Mouse (Mus musculus) limb, embryonic 14.5 days (tissue): ENCODE measurements at regions not wholly inside any gene's neighbourhood (a gene's known extent, or its start where the extent isn't known, plus 50 kb on each side); places are given as distances from the start of the nearest gene placed in this dataset.

Experiments
- ATAC-seq: fragments of 200-750 bp; cut with Nextera tagmentation; 2 replicates; pipeline ENCODE4 v1.8.0; 2017; ENCODE audit warnings: low read depth, moderate number of reproducible peaks, moderate TSS enrichment; ENCODE audit not compliant: low FRiP score
- DNase-seq: peaks from one replicate; pipeline ENCODE4 v3.0.0-alpha.2; 2015; ENCODE audit warnings: low spot score
- H3K27ac ChIP-seq: fragments of 300-500 bp; sonication (generic); replicated peaks from 2 replicates; pipeline ENCODE4 v1.5.1; 2014; ENCODE audit warnings: low read depth, mild to moderate bottlenecking, low read length, moderate library complexity, mixed read lengths
- H3K27me3 ChIP-seq: fragments of 300-500 bp; sonication (generic); 2 replicates; pipeline ENCODE4 v1.6.1; 2014; ENCODE audit warnings: low read length, mixed read lengths; ENCODE audit not compliant: control insufficient read depth, insufficient read depth
- H3K36me3 ChIP-seq: fragments of 300-500 bp; sonication (generic); 2 replicates; pipeline ENCODE4 v1.6.1; 2014; ENCODE audit warnings: mild to moderate bottlenecking, low read length, moderate library complexity, mixed read lengths; ENCODE audit not compliant: control insufficient read depth, insufficient read depth
- H3K4me1 ChIP-seq: fragments of 300-500 bp; sonication (generic); 2 replicates; pipeline ENCODE4 v1.6.1; 2014; ENCODE audit warnings: antibody characterized with exemption, low read length, mixed read lengths; ENCODE audit not compliant: control insufficient read depth, insufficient read depth
- H3K4me2 ChIP-seq: fragments of 300-500 bp; sonication (generic); replicated peaks from 2 replicates; pipeline ENCODE4 v1.6.1; 2014; ENCODE audit warnings: low read depth, mild to moderate bottlenecking, low read length, moderate library complexity; ENCODE audit not compliant: severe bottlenecking
- H3K4me3 ChIP-seq: fragments of 300-500 bp; sonication (generic); replicated peaks from 2 replicates; pipeline ENCODE4 v1.5.1; 2014; ENCODE audit warnings: low read length
- H3K9ac ChIP-seq: fragments of 300-500 bp; sonication (generic); 2 replicates; pipeline ENCODE4 v1.6.1; 2014; ENCODE audit warnings: mild to moderate bottlenecking, low read depth, low read length, moderate library complexity; ENCODE audit not compliant: severe bottlenecking
- H3K9me3 ChIP-seq: fragments of 300-500 bp; sonication (generic); 2 replicates; pipeline ENCODE4 v1.6.1; 2016; ENCODE audit warnings: low read length; ENCODE audit not compliant: control insufficient read depth
- POLR2A ChIP-seq: fragments of 200-500 bp; IDR thresholded peaks from 2 replicates; pipeline ENCODE4 v1.8.0; 2012; ENCODE audit warnings: inconsistent platforms, mild to moderate bottlenecking, moderate library complexity, borderline replicate concordance; ENCODE audit not compliant: insufficient read depth, insufficient read length; ENCODE audit errors: extremely low read depth
- WGBS: fragments of 180-500 bp; shearing (Covaris S2); extraction: QIAGEN DNeasy Blood & Tissue Kit; methylation state at CpG from one replicate; pipeline ENCODE4 v1.1.7; 2014; 5-methylcytosine and 5-hydroxymethylcytosine counted together

- ATAC-seq (no peak), DNase-seq (no peak)
- peaks cover 15% of the 10 kb centered on the region for H3K4me1 ChIP-seq
- H3K9me3 ChIP-seq, result no peaks in the 10 kb centered on the region
- H3K9ac ChIP-seq, result no peak overlapping the region
- 92% methylated on average over 13 of the region's 13 CpGs for WGBS
- H3K36me3 ChIP-seq, result no peaks in the 10 kb centered on the region
- no peak overlapping the region for H3K27ac ChIP-seq
- H3K4me3 ChIP-seq, result no peak overlapping the region
- no peak overlapping the region for H3K4me2 ChIP-seq
- TF ChIP-seq POLR2A, result no peak
- no peaks in the 10 kb centered on the region for H3K27me3 ChIP-seq
These were observed 111.1 kb upstream of the S1pr3 start for GRCm38 (mm10) chr13:51297231-51297880.

- H3K27ac ChIP-seq, result no peak overlapping the region
- no peak for TF ChIP-seq POLR2A
- H3K4me3 ChIP-seq, result no peak overlapping the region
- no peak for DNase-seq
- no peaks in the 10 kb centered on the region for H3K9me3 ChIP-seq
- no peaks in the 10 kb centered on the region for H3K36me3 ChIP-seq
- 80% methylated on average over 4 of the region's 4 CpGs for WGBS
- H3K27me3 ChIP-seq, result no peaks in the 10 kb centered on the region
- no peak overlapping the region for H3K4me2 ChIP-seq
- no peak for ATAC-seq
- peaks cover 11% of the 10 kb centered on the region for H3K4me1 ChIP-seq
- H3K9ac ChIP-seq, result no peak overlapping the region
These were observed 109.2 kb upstream of the S1pr3 start for GRCm38 (mm10) chr13:51299047-51299760.

- H3K9me3 ChIP-seq, result no peaks in the 10 kb centered on the region
- ATAC-seq, result no peak
- WGBS, result 81% methylated on average over 7 of the region's 7 CpGs
These were observed 107.0 kb upstream of the S1pr3 start for GRCm38 (mm10) chr13:51301476-51301875.

GRCm38 (mm10) chr13:51303112-51303511, 105.3 kb upstream of the S1pr3 start:
- no peak overlapping the region for H3K4me2 ChIP-seq
- TF ChIP-seq POLR2A, result no peak
- ATAC-seq (no peak), DNase-seq (no peak)
- 0 out of 2 replicates have a peak, but pooled peaks cover 4% of the 10 kb centered on the region for H3K4me1 ChIP-seq
- no peaks in the 10 kb centered on the region for H3K9me3 ChIP-seq
- no peak overlapping the region for H3K9ac ChIP-seq
- no peaks in the 10 kb centered on the region for H3K36me3 ChIP-seq
- 74% methylated on average over 3 of the region's 3 CpGs for WGBS
- no peak overlapping the region for H3K27ac ChIP-seq
- H3K4me3 ChIP-seq, result no peak overlapping the region
- H3K27me3 ChIP-seq, result no peaks in the 10 kb centered on the region

More at GRCm38 (mm10) chr13:51301476-51301875, 107.0 kb upstream of the S1pr3 start:
- no peak for TF ChIP-seq POLR2A
- DNase-seq, result no peak
- H3K27ac ChIP-seq, result no peak overlapping the region
- H3K4me3 ChIP-seq, result no peak overlapping the region
- H3K4me2 ChIP-seq, result no peak overlapping the region
- no peak overlapping the region for H3K9ac ChIP-seq
- H3K36me3 ChIP-seq, result no peaks in the 10 kb centered on the region
- peaks cover 5% of the 10 kb centered on the region for H3K4me1 ChIP-seq
- H3K27me3 ChIP-seq, result no peaks in the 10 kb centered on the region

GRCm38 (mm10) chr13:51304631-51305030, 103.8 kb upstream of the S1pr3 start:
- Histone ChIP-seq H3K9ac (no peak overlapping the region), H3K27ac (no peak overlapping the region), H3K36me3 (no peaks in the 10 kb centered on the region), H3K4me1 (0 out of 2 replicates have a peak, but pooled peaks cover 4% of the 10 kb centered on the region), H3K27me3 (no peaks in the 10 kb centered on the region), H3K4me2 (no peak overlapping the region), H3K4me3 (no peak overlapping the region), H3K9me3 (no peaks in the 10 kb centered on the region)
- no peak for TF ChIP-seq POLR2A
- 47% methylated on average over 4 of the region's 4 CpGs for WGBS
- DNase-seq (no peak), ATAC-seq (no peak)

GRCm38 (mm10) chr13:51309446-51309845, 99.0 kb upstream of the S1pr3 start:
- Histone ChIP-seq H3K9me3 (no peaks in the 10 kb centered on the region), H3K4me1 (peaks cover 28% of the 10 kb centered on the region), H3K4me3 (no peak overlapping the region), H3K9ac (no peak overlapping the region), H3K36me3 (no peaks in the 10 kb centered on the region), H3K27me3 (no peaks in the 10 kb centered on the region), H3K4me2 (no peak overlapping the region), H3K27ac (no peak overlapping the region)
- DNase-seq, result no peak
- no peak for TF ChIP-seq POLR2A
- no peak for ATAC-seq
